Comparison of ENCODE assay signal across 23 mouse cellular contexts in the genomic region with DNA sequence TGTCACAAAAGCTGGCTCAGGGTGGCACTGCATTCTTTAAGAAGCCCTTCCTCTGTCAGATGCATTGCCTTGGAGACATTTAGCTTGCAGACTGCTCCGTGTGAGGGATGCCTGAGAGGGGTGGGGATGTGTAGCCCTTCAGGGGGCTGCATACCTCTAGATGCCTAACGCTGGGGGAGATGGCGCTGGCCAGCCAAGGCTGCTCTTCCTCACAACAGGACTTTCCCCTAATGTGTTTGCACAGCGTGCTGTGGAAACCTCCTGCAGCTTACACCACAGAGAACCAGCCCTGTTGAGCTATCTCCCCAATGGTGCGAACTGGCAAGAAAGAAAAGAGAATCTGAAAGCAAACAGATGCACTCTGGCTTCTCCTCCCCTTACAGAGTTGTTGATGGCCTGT. TPM values are rescaled to one million over a fixed set of nuclear protein-coding genes. Genes with fewer than 3 reads are reported as not detected.
A peak's percentile ranks its signal among the peaks of the same experiment; 100 is the strongest.
DNase-seq lines count a peak whose midpoint lies in the region; ATAC-seq and TF ChIP-seq lines count a peak whose summit lies in the region.
"Had no signal": no experiment of that assay in that cellular context is flagged by ENCODE, and none has a peak within 500 bp of the region (broad histone marks: within the 10 kb centered on the region; RNA-seq: fewer than 3 reads in every experiment).

No protein-coding gene starts in this region.

- no peak overlapping the region for H3K9ac ChIP-seq in heart, adult 2 months (ENCODE audit: low read depth, low read length)
- H3K9ac ChIP-seq in lung, embryonic 14.5 days = no peak overlapping the region
- H3K9ac ChIP-seq in ES-E14 (ENCODE audit: insufficient read depth, low read depth, low read length, poor library complexity, severe bottlenecking) = no peak overlapping the region
- H3K9ac ChIP-seq: embryonic facial prominence, embryonic 12.5 days; liver, embryonic 15.5 days; midbrain, embryonic 13.5 days had no signal

- H3K36me3 ChIP-seq in heart, embryonic 10.5 days = no peaks in the 10 kb centered on the region
- H3K36me3 ChIP-seq in heart, adult 2 months (ENCODE audit: control insufficient read depth, insufficient read depth, low read length) = no peaks in the 10 kb centered on the region
- no peaks in the 10 kb centered on the region for H3K36me3 ChIP-seq in lung, embryonic 14.5 days (ENCODE audit: insufficient read depth)
- H3K36me3 ChIP-seq in ES-E14 (ENCODE audit: control insufficient read depth, insufficient read depth, low read length, poor library complexity, severe bottlenecking) = no peaks in the 10 kb centered on the region
- H3K36me3 ChIP-seq: embryonic facial prominence, embryonic 12.5 days; liver, embryonic 15.5 days; midbrain, embryonic 13.5 days had no signal

- TF ChIP-seq CTCF in heart, adult 2 months (IDR thresholded peaks at IDR 0.05) = no peak
- no peak for TF ChIP-seq CTCF in lung, embryonic 14.5 days (IDR thresholded peaks at IDR 0.05; ENCODE audit: low read depth)

- no peak overlapping the region for H3K4me3 ChIP-seq in heart, embryonic 10.5 days
- no peak overlapping the region for H3K4me3 ChIP-seq in heart, adult 2 months
- no peak overlapping the region for H3K4me3 ChIP-seq in lung, embryonic 14.5 days (ENCODE audit: low read depth, low read length)
- H3K4me3 ChIP-seq in ES-E14 (ENCODE audit: insufficient read depth in 1 of 2, low read depth in 1 of 2, low read length in 2 of 2, poor library complexity in 1 of 2, severe bottlenecking in 1 of 2) = no peak overlapping the region
- H3K4me3 ChIP-seq: embryonic facial prominence, embryonic 12.5 days; liver, embryonic 15.5 days; midbrain, embryonic 13.5 days had no signal

- peaks cover 10% of the 10 kb centered on the region for H3K4me1 ChIP-seq in heart, embryonic 10.5 days
- peaks cover 2% of the 10 kb centered on the region for H3K4me1 ChIP-seq in heart, adult 2 months (ENCODE audit: control insufficient read depth, insufficient read depth, low read length)
- H3K4me1 ChIP-seq in lung, embryonic 14.5 days (ENCODE audit: insufficient read depth) = 0 out of 2 replicates have a peak, but pooled peaks cover 4% of the 10 kb centered on the region
- peaks cover 14 to 32% of the 10 kb centered on the region in 2 experiments; a peak in 3 of 4 replicates for H3K4me1 ChIP-seq in ES-E14 (ENCODE audit: control insufficient read depth in 2 of 2, insufficient read depth in 2 of 2, low read length in 2 of 2, poor library complexity in 1 of 2)
- H3K4me1 ChIP-seq: liver, embryonic 15.5 days had no signal

- no peaks in the 10 kb centered on the region for H3K27me3 ChIP-seq in heart, embryonic 10.5 days (ENCODE audit: insufficient read depth, poor library complexity, severe bottlenecking)
- H3K27me3 ChIP-seq in heart, adult 2 months (ENCODE audit: control insufficient read depth, insufficient read depth, low read length) = no peaks in the 10 kb centered on the region
- no peaks in the 10 kb centered on the region for H3K27me3 ChIP-seq in lung, embryonic 14.5 days (ENCODE audit: insufficient read depth, low read length)
- H3K27me3 ChIP-seq: embryonic facial prominence, embryonic 12.5 days; liver, embryonic 15.5 days had no signal

- H3K9me3 ChIP-seq in heart, embryonic 10.5 days = no peaks in the 10 kb centered on the region
- no peaks in the 10 kb centered on the region for H3K9me3 ChIP-seq in lung, embryonic 14.5 days (ENCODE audit: low read depth, low read length)
- H3K9me3 ChIP-seq in ES-E14 (ENCODE audit: control insufficient read depth, insufficient read depth, low read depth, low read length) = no peaks in the 10 kb centered on the region
- H3K9me3 ChIP-seq: embryonic facial prominence, embryonic 12.5 days; liver, embryonic 15.5 days; midbrain, embryonic 13.5 days had no signal

- 8% methylated on average over 5 of the region's 5 CpGs for WGBS in heart, embryonic 10.5 days
- WGBS in heart, adult 2 months = 61% methylated on average over 5 of the region's 5 CpGs
- WGBS in lung, embryonic 14.5 days = 25% methylated on average over 5 of the region's 5 CpGs

- no peak for TF ChIP-seq POLR2A in heart, adult 2 months (IDR thresholded peaks at IDR 0.05; ENCODE audit: insufficient read depth, low read depth, low read length)

- intact Hi-C loops in heart, adult 2 months (cut with DNase I) = no loop called here

- H3K27ac ChIP-seq in heart, embryonic 10.5 days = no peak overlapping the region
- no peak overlapping the region for H3K27ac ChIP-seq in heart, adult 2 months
- H3K27ac ChIP-seq in lung, embryonic 14.5 days (ENCODE audit: low read depth) = no peak overlapping the region
- H3K27ac ChIP-seq in ES-E14 (ENCODE audit: insufficient read depth, low read depth, low read length, poor library complexity, severe bottlenecking) = peak overlapping the region; percentile 81
- H3K27ac ChIP-seq: embryonic facial prominence, embryonic 12.5 days; kidney, postnatal 0 days; liver, embryonic 15.5 days; midbrain, embryonic 13.5 days had no signal

- no peaks in the 10 kb centered on the region for H3K79me2 ChIP-seq in heart, adult 2 months (replicated peaks; ENCODE audit: control insufficient read depth, insufficient read depth, low read length)

- no peak overlapping the region for H3K4me2 ChIP-seq in lung, embryonic 14.5 days
- H3K4me2 ChIP-seq: embryonic facial prominence, embryonic 12.5 days; liver, embryonic 15.5 days; midbrain, embryonic 13.5 days had no signal

- ATAC-seq in lung, embryonic 14.5 days (ENCODE audit: insufficient read depth) = peak; percentile 44; the same call in 1 of the 2 replicates
- ATAC-seq: forebrain, embryonic 14.5 days; inflammation-experienced regulatory T-cells, adult 6 months; lung, postnatal 0 days; midbrain, embryonic 13.5 days had no signal

- DNase-seq in heart, embryonic 10.5 days (ENCODE audit: low spot score) = peak; percentile 60
- no peak for DNase-seq in heart, adult 2 months
- DNase-seq in lung, embryonic 14.5 days = no peak
- DNase-seq in lung, postnatal 25 days (ENCODE audit: low spot score) = no peak
- DNase-seq in ES-E14 (ENCODE audit: low read depth, low spot score) = peak; percentile 53
- peak; percentile 33 for DNase-seq in mesoderm, embryonic 11.5 days (ENCODE audit: low read depth, low spot score)
- no peak for DNase-seq in T-cell, adult 2 months (ENCODE audit: low spot score)
- DNase-seq: adrenal gland, adult 2 months; cerebellum, adult 18-20 months; cerebellum, postnatal 25 days; gastrocnemius, postnatal 10 days; heart, postnatal 4 days; kidney, adult 2 months; layer of hippocampus, adult 9-11 months; liver; thymus, postnatal 14 days had no signal

- no peak for TF ChIP-seq EP300 in heart, adult 2 months (IDR thresholded peaks at IDR 0.05; ENCODE audit: insufficient read depth, low read depth, low read length)

- in situ Hi-C loops in ES-E14 (cut with MboI; ENCODE audit: low sequenced_read_pairs in 2 of 2, unreplicated experiment in 2 of 2) = no loop called here

TF ChIP-seq in ES-E14, 5 proteins besides CTCF, POLR2A, EP300 and RAD21:
- no peak for TF ChIP-seq MAFK (IDR thresholded peaks at IDR 0.05; ENCODE audit: insufficient read depth, low read depth, low read length)

RNA-seq across cellular contexts. Expression of gene Efnb2, which starts 51.9 kb away (rescaled TPM):
- polyA plus RNA-seq in heart, embryonic 10.5 days (2016; fragmentation: Nextera tagmentation; extraction: Ambion mirVana) = 15.9 and 24.4 TPM in 2 replicates
- 10 to 100 TPM; 16.8 to 24.1 TPM for total RNA-seq in heart, adult 2 months (2021)
- 22.2 and 27.8 TPM in 2 replicates for polyA plus RNA-seq in heart, adult 2 months (2012; rRNA removed)
- 33.9 and 38.4 TPM in 2 replicates for polyA plus RNA-seq in lung, embryonic 14.5 days (2014; fragmentation: Nextera tagmentation; extraction: Ambion mirVana)
- total RNA-seq in ES-E14 (2012; rRNA removed) = 30.6 and 33.4 TPM in 2 replicates

Comparison
In these comparisons a context has a peak if more than half of its experiments do, and no peak if none do; other contexts are left out.
1. DNase-seq: peak in heart, embryonic 10.5 days (single experiment), ES-E14 (single experiment) and mesoderm, embryonic 11.5 days (single experiment); none in heart, adult 2 months (0 of 2), lung, embryonic 14.5 days (single experiment), lung, postnatal 25 days (single experiment) and T-cell, adult 2 months (single experiment).